Mouse (Mus musculus): ENCODE data around the gene Taar7b. TPM values are rescaled to one million over a fixed set of nuclear protein-coding genes. Genes with fewer than 3 reads are reported as not detected.
A peak's percentile ranks its signal among the peaks of the same experiment; 100 is the strongest.

The Taar7b gene
- total and polyA plus RNA-seq, 3 experiments = not detected

GRCm38 (mm10) chr10:23970656-23971165 lies 29.0 kb upstream of the Taar7b start, which contains the start of gene Taar5:
Gene Taar5 (plus strand): TSS chr10:23970706.
- no peak for ATAC-seq (ENCODE audit: extremely low read depth, insufficient number of reproducible peaks, low FRiP score, poor library complexity, severe bottlenecking)
- no peak within 1 kb of the TSS for H3K4me3 ChIP-seq (ENCODE audit: low read depth, low read length)

GRCm38 (mm10) chr10:23971256-23971655 lies 28.5 kb upstream of the Taar7b start:
- Histone ChIP-seq H3K36me3 (replicated peaks) (no peaks in the 10 kb centered on the region), H3K9me3 (replicated peaks) (no peaks in the 10 kb centered on the region), H3K27me3 (ENCODE audit: insufficient read depth, low read length) (peaks cover 14% of the 10 kb centered on the region; the same call in 1 of the 2 replicates), H3K4me1 (ENCODE audit: insufficient read depth, low read depth, low read length) (no peaks in the 10 kb centered on the region), H3K4me3 (ENCODE audit: low read depth, low read length) (no peak overlapping the region)
- TF ChIP-seq POLR2AphosphoS5 (IDR thresholded peaks at IDR 0.05; ENCODE audit: insufficient replicate concordance, low read depth, low read length) = no peak
- no peak for TF ChIP-seq GATA1 (IDR thresholded peaks at IDR 0.05; ENCODE audit: borderline replicate concordance, low read length)
- no peak for TF ChIP-seq TAL1 (conservative IDR thresholded peaks at IDR 0.05; ENCODE audit: low read depth, low read length)
- no peak for TF ChIP-seq GATA2 (IDR thresholded peaks at IDR 0.05; ENCODE audit: borderline replicate concordance, low read depth, low read length)
- no peak for TF ChIP-seq CTCF (IDR thresholded peaks at IDR 0.05; ENCODE audit: low read depth, low read length)
- DNase-seq (ENCODE audit: low spot score) = no peak
- ATAC-seq (ENCODE audit: extremely low read depth, insufficient number of reproducible peaks, low FRiP score, poor library complexity, severe bottlenecking) = no peak

More at GRCm38 (mm10) chr10:23970656-23971165, 29.0 kb upstream of the Taar7b start, which contains the start of gene Taar5:
- no peak for DNase-seq (ENCODE audit: low spot score)
- Histone ChIP-seq H3K9me3 (replicated peaks) (no peaks in the 10 kb centered on the region), H3K36me3 (replicated peaks) (no peaks in the 10 kb centered on the region), H3K4me1 (ENCODE audit: insufficient read depth, low read depth, low read length) (no peaks in the 10 kb centered on the region), H3K27me3 (ENCODE audit: insufficient read depth, low read length) (peaks cover 14% of the 10 kb centered on the region; the same call in 1 of the 2 replicates)
- TF ChIP-seq GATA2 (IDR thresholded peaks at IDR 0.05; ENCODE audit: borderline replicate concordance, low read depth, low read length) (no peak), TAL1 (conservative IDR thresholded peaks at IDR 0.05; ENCODE audit: low read depth, low read length) (no peak), CTCF (IDR thresholded peaks at IDR 0.05; ENCODE audit: low read depth, low read length) (no peak), GATA1 (IDR thresholded peaks at IDR 0.05; ENCODE audit: borderline replicate concordance, low read length) (no peak), POLR2AphosphoS5 (IDR thresholded peaks at IDR 0.05; ENCODE audit: insufficient replicate concordance, low read depth, low read length) (no peak)

- H3K27me3 ChIP-seq (ENCODE audit: insufficient read depth, low read length) = no peaks in the 10 kb centered on the region
- no peaks in the 10 kb centered on the region for H3K9me3 ChIP-seq (replicated peaks)
- no peaks in the 10 kb centered on the region for H3K36me3 ChIP-seq (replicated peaks)
- no peak overlapping the region for H3K4me3 ChIP-seq (ENCODE audit: low read depth, low read length)
- no peak for TF ChIP-seq GATA1 (IDR thresholded peaks at IDR 0.05; ENCODE audit: borderline replicate concordance, low read length)
- TF ChIP-seq GATA2 (IDR thresholded peaks at IDR 0.05; ENCODE audit: borderline replicate concordance, low read depth, low read length) = no peak
- TF ChIP-seq POLR2AphosphoS5 (IDR thresholded peaks at IDR 0.05; ENCODE audit: insufficient replicate concordance, low read depth, low read length) = no peak
- TF ChIP-seq CTCF (IDR thresholded peaks at IDR 0.05; ENCODE audit: low read depth, low read length) = no peak
- no peak for TF ChIP-seq TAL1 (conservative IDR thresholded peaks at IDR 0.05; ENCODE audit: low read depth, low read length)
- ATAC-seq (ENCODE audit: extremely low read depth, insufficient number of reproducible peaks, low FRiP score, poor library complexity, severe bottlenecking) (no peak), DNase-seq (ENCODE audit: low spot score) (no peak)
- no peaks in the 10 kb centered on the region for H3K4me1 ChIP-seq (ENCODE audit: insufficient read depth, low read depth, low read length)
These were observed 21.8 kb upstream of the Taar7b start for GRCm38 (mm10) chr10:23977958-23978357.

GRCm38 (mm10) chr10:23978901-23979705 lies 20.6 kb upstream of the Taar7b start:
- TF ChIP-seq GATA1 (IDR thresholded peaks at IDR 0.05; ENCODE audit: borderline replicate concordance, low read length) (no peak), GATA2 (IDR thresholded peaks at IDR 0.05; ENCODE audit: borderline replicate concordance, low read depth, low read length) (no peak), TAL1 (conservative IDR thresholded peaks at IDR 0.05; ENCODE audit: low read depth, low read length) (no peak), CTCF (IDR thresholded peaks at IDR 0.05; ENCODE audit: low read depth, low read length) (peak; percentile 3; the same call in 1 of the 2 replicates)
- H3K4me1 ChIP-seq (ENCODE audit: insufficient read depth, low read depth, low read length) = no peaks in the 10 kb centered on the region
- H3K27me3 ChIP-seq (ENCODE audit: insufficient read depth, low read length) = no peaks in the 10 kb centered on the region
- H3K9me3 ChIP-seq (replicated peaks) = no peaks in the 10 kb centered on the region
- no peak for ATAC-seq (ENCODE audit: extremely low read depth, insufficient number of reproducible peaks, low FRiP score, poor library complexity, severe bottlenecking)
- H3K4me3 ChIP-seq (ENCODE audit: low read depth, low read length) = no peak overlapping the region
- no peaks in the 10 kb centered on the region for H3K36me3 ChIP-seq (replicated peaks)
- peak; percentile 13 for DNase-seq (ENCODE audit: low spot score)

- no peaks in the 10 kb centered on the region for H3K9me3 ChIP-seq (replicated peaks)
- no peak within 1 kb of the TSS for H3K4me3 ChIP-seq (ENCODE audit: low read depth, low read length)
- no peaks in the 10 kb centered on the region for H3K27me3 ChIP-seq (ENCODE audit: insufficient read depth, low read length)
- DNase-seq (ENCODE audit: low spot score) (no peak), ATAC-seq (ENCODE audit: extremely low read depth, insufficient number of reproducible peaks, low FRiP score, poor library complexity, severe bottlenecking) (no peak)
- H3K36me3 ChIP-seq (replicated peaks) = no peaks in the 10 kb centered on the region
- no peaks in the 10 kb centered on the region for H3K4me1 ChIP-seq (ENCODE audit: insufficient read depth, low read depth, low read length)
- no peak for TF ChIP-seq CTCF (IDR thresholded peaks at IDR 0.05; ENCODE audit: low read depth, low read length)
- no peak for TF ChIP-seq GATA2 (IDR thresholded peaks at IDR 0.05; ENCODE audit: borderline replicate concordance, low read depth, low read length)
- TF ChIP-seq GATA1 (IDR thresholded peaks at IDR 0.05; ENCODE audit: borderline replicate concordance, low read length) = no peak
- TF ChIP-seq POLR2AphosphoS5 (IDR thresholded peaks at IDR 0.05; ENCODE audit: insufficient replicate concordance, low read depth, low read length) = no peak
- no peak for TF ChIP-seq TAL1 (conservative IDR thresholded peaks at IDR 0.05; ENCODE audit: low read depth, low read length)
These were observed 14.2 kb upstream of the Taar7b start, which contains the start of gene Taar6 for GRCm38 (mm10) chr10:23985546-23985945. Gene Taar6 (minus strand): TSS chr10:23985646.

GRCm38 (mm10) chr10:23986419-23986818 lies 13.3 kb upstream of the Taar7b start:
- ATAC-seq (ENCODE audit: extremely low read depth, insufficient number of reproducible peaks, low FRiP score, poor library complexity, severe bottlenecking) (no peak), DNase-seq (ENCODE audit: low spot score) (no peak)

More at GRCm38 (mm10) chr10:23986419-23986818, 13.3 kb upstream of the Taar7b start:
- no peaks in the 10 kb centered on the region for H3K27me3 ChIP-seq (ENCODE audit: insufficient read depth, low read length)
- H3K4me3 ChIP-seq (ENCODE audit: low read depth, low read length) = no peak overlapping the region
- no peak for TF ChIP-seq CTCF (IDR thresholded peaks at IDR 0.05; ENCODE audit: low read depth, low read length)
- TF ChIP-seq TAL1 (conservative IDR thresholded peaks at IDR 0.05; ENCODE audit: low read depth, low read length) = no peak
- TF ChIP-seq GATA1 (IDR thresholded peaks at IDR 0.05; ENCODE audit: borderline replicate concordance, low read length) = no peak
- TF ChIP-seq GATA2 (IDR thresholded peaks at IDR 0.05; ENCODE audit: borderline replicate concordance, low read depth, low read length) = no peak
- TF ChIP-seq POLR2AphosphoS5 (IDR thresholded peaks at IDR 0.05; ENCODE audit: insufficient replicate concordance, low read depth, low read length) = no peak
- H3K36me3 ChIP-seq (replicated peaks) = no peaks in the 10 kb centered on the region
- no peaks in the 10 kb centered on the region for H3K4me1 ChIP-seq (ENCODE audit: insufficient read depth, low read depth, low read length)
- no peaks in the 10 kb centered on the region for H3K9me3 ChIP-seq (replicated peaks)
